Mouse (Mus musculus) bone marrow macrophage, adult 2 months (primary cell): Measurements from ENCODE around the gene D7Ertd443e.

Experiments used
- CTCF ChIP-seq: IDR thresholded peaks from 2 replicates; pipeline ENCODE4 v1.5.1; 2012; ENCODE audit warnings: low read depth, mild to moderate bottlenecking, low read length, moderate library complexity
- POLR2A ChIP-seq: IDR thresholded peaks from 2 replicates; pipeline ENCODE4 v1.6.1; 2012; ENCODE audit warnings: mild to moderate bottlenecking, low read depth, low read length, borderline replicate concordance

DNA sequence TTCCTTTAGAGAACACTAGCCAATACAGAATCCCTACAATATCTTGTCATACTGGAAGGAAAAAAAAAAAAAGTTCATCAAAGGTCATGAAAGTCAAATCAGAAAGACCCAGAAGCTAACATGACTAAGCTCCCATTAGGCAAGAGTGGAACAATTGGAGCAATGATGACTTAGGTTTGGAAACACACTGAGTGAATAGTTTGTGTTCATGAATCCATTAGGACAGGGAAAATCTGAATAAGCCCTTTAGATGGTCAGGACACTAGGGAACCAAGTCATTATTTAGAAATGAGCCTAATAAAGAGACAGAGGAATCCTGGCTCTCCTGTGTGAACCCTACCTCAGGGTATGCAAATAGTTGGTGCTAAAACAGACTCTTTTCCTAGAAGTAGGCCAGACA is 148.7 kb downstream of the D7Ertd443e start:
- TF ChIP-seq CTCF (no peak), POLR2A (no peak)
